Mouse (Mus musculus) hindbrain, embryonic 13.5 days (tissue): ENCODE measurements around the gene Prc1. TPM values are rescaled to one million over a fixed set of nuclear protein-coding genes. Genes with fewer than 3 reads are reported as not detected.

Experiments
- ATAC-seq: fragments of 200-750 bp; cut with Nextera tagmentation; 2 replicates; pipeline ENCODE4 v1.8.0; 2017; ENCODE audit warnings: moderate TSS enrichment; ENCODE audit not compliant: low FRiP score
- H3K27ac ChIP-seq: fragments of 300-500 bp; sonication (generic); 2 replicates; pipeline ENCODE4 v1.5.1; 2015; ENCODE audit warnings: inconsistent platforms, mild to moderate bottlenecking, moderate library complexity
- H3K27me3 ChIP-seq: fragments of 300-500 bp; sonication (generic); 2 replicates; pipeline ENCODE4 v1.6.1; 2015; ENCODE audit warnings: mild to moderate bottlenecking, inconsistent platforms
- H3K36me3 ChIP-seq: fragments of 300-500 bp; sonication (generic); 2 replicates; pipeline ENCODE4 v1.6.1; 2015; ENCODE audit warnings: mild to moderate bottlenecking, inconsistent platforms
- H3K4me1 ChIP-seq: fragments of 300-500 bp; sonication (generic); replicated peaks from 2 replicates; pipeline ENCODE4 v1.6.1; 2015; ENCODE audit warnings: inconsistent platforms
- H3K4me2 ChIP-seq: fragments of 300-500 bp; sonication (generic); 2 replicates; pipeline ENCODE4 v1.6.1; 2015; ENCODE audit warnings: inconsistent platforms, mild to moderate bottlenecking, moderate library complexity
- H3K4me3 ChIP-seq: fragments of 300-500 bp; sonication (generic); 2 replicates; pipeline ENCODE4 v1.5.1; 2015; ENCODE audit warnings: mild to moderate bottlenecking, inconsistent platforms
- H3K9ac ChIP-seq: fragments of 300-500 bp; sonication (generic); 2 replicates; pipeline ENCODE4 v1.6.1; 2015; ENCODE audit warnings: mild to moderate bottlenecking, inconsistent platforms
- H3K9me3 ChIP-seq: fragments of 300-500 bp; sonication (generic); 2 replicates; pipeline ENCODE4 v1.6.1; 2016; ENCODE audit warnings: inconsistent platforms
- WGBS: fragments of 180-500 bp; shearing (Covaris S2); methylation state at CpG from one replicate; pipeline ENCODE4 v1.1.7; 2015; 5-methylcytosine and 5-hydroxymethylcytosine counted together
- polyA plus RNA-seq: library from polyadenylated mRNA; unstranded; fragments of >200 nt; fragmentation: Nextera tagmentation; extraction: Ambion mirVana; gene quantifications from 2 replicates; pipeline ENCODE4 v1.2.1, GENCODE M21; 2015

The Prc1 gene
- polyA plus RNA-seq, 1 experiment from 2014 or later: 43.5 TPM

DNA sequence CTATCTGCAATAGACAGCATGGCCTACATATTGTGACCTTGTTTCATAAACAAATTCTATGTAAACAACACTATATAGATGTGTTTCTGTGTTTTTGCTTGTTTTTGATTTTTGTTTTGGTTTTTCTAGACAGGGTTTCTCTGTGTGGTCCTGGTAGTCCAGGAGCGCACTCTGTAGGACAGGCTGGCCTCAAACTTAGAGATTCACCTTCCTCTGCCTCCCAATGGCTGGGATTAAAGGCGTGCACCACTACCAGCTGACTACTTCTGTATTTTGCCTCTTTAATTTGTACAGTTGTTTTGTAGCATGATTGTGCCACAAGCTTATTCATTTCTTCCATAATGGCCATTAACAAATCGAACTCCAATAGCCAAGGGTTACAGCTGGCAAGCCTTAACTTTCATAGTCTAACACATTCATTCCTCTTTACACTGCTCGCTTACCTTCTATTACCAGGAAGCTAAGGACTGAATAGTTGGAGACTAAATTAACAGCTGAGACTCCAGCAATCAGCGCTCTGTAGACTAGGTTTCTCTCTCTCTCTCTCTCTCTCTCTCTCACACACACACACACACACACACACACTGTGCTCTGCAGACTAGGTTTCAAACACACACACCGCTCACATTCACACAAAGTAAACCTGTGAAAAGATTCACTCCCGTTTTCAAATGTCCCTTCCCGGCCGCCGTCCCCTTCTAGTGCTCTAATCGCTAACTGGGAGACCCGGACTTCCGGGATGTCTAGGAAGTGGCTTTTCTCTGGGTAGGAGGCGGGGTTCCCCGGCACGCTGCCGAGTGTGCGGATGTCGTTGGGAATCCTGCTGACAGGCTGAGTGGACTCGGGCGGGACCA lies 25.1 kb upstream of the Prc1 start, which contains the start of gene Vps33b:
Gene Vps33b (plus strand): TSS at position 753 of the 854 bp plus-strand sequence.
- WGBS: 5% methylated on average over 21 of the region's 21 CpGs
- H3K9me3 ChIP-seq: peaks cover 2% of the 10 kb centered on the region
- peak within 1 kb of the TSS; percentile 95 for H3K4me2 ChIP-seq
- H3K27me3 ChIP-seq: no peaks in the 10 kb centered on the region
- H3K36me3 ChIP-seq: peaks cover 53% of the 10 kb centered on the region
- ATAC-seq: peak; percentile 93
- peak within 1 kb of the TSS; percentile 85 for H3K27ac ChIP-seq
- H3K4me1 ChIP-seq: peaks cover 27% of the 10 kb centered on the region
- H3K9ac ChIP-seq: peak within 1 kb of the TSS; percentile 89
- H3K4me3 ChIP-seq: peak within 1 kb of the TSS; percentile 89

GRCm38 (mm10) chr7:80269751-80270255 lies 24.4 kb upstream of the Prc1 start:
- peaks cover 8% of the 10 kb centered on the region for H3K9me3 ChIP-seq
- no peak; the same call in 1 of the 2 replicates for ATAC-seq
- peak overlapping the region; percentile 89 for H3K4me3 ChIP-seq
- peak overlapping the region; percentile 85 for H3K27ac ChIP-seq
- H3K36me3 ChIP-seq: peaks cover 53% of the 10 kb centered on the region
- H3K4me2 ChIP-seq: peak overlapping the region; percentile 95
- H3K9ac ChIP-seq: peak overlapping the region; percentile 89
- peaks cover 27% of the 10 kb centered on the region for H3K4me1 ChIP-seq
- WGBS: 1% methylated on average over 23 of the region's 23 CpGs
- no peaks in the 10 kb centered on the region for H3K27me3 ChIP-seq

GRCm38 (mm10) chr7:80273456-80273855 lies 20.8 kb upstream of the Prc1 start:
- Histone ChIP-seq H3K4me2 (no peak overlapping the region), H3K27me3 (no peaks in the 10 kb centered on the region), H3K36me3 (peaks cover 64% of the 10 kb centered on the region), H3K27ac (no peak overlapping the region), H3K9ac (no peak overlapping the region), H3K4me3 (no peak overlapping the region), H3K4me1 (peaks cover 25% of the 10 kb centered on the region), H3K9me3 (peaks cover 14% of the 10 kb centered on the region)
- ATAC-seq: no peak
- WGBS: 95% methylated on average over 2 of the region's 2 CpGs

DNA sequence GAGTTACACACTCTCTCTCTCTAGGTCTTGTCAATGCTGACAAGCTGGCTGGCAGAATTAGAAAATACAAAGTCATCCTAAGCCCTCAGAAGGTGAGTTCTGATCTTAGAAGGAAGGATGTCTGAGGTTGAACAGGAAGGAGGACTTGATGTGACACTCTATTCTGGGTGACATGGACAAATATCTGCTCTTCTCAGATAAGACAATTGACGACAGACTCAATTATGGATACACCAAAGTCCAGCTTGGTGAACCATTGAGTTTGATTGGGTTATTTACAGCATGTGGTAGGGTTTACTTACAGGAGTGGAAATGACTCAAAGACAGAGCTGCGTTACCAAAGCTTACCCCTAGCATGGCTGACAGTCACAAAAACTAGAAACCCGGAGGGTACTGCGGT lies 17.9 kb upstream of the Prc1 start:
- peaks cover 14% of the 10 kb centered on the region for H3K9me3 ChIP-seq
- no peak overlapping the region for H3K4me3 ChIP-seq
- H3K27ac ChIP-seq: no peak overlapping the region
- no peak for ATAC-seq
- peaks cover 2% of the 10 kb centered on the region for H3K4me1 ChIP-seq
- H3K27me3 ChIP-seq: no peaks in the 10 kb centered on the region
- no peak overlapping the region for H3K4me2 ChIP-seq
- H3K36me3 ChIP-seq: peaks cover 88% of the 10 kb centered on the region
- WGBS: 95% methylated on average over 4 of the region's 4 CpGs
- no peak overlapping the region for H3K9ac ChIP-seq

GRCm38 (mm10) chr7:80280032-80280431 lies 14.2 kb upstream of the Prc1 start:
- Histone ChIP-seq H3K4me3 (no peak overlapping the region), H3K27me3 (no peaks in the 10 kb centered on the region), H3K9me3 (peaks cover 3% of the 10 kb centered on the region), H3K36me3 (peaks cover 89% of the 10 kb centered on the region), H3K4me1 (no peaks in the 10 kb centered on the region), H3K27ac (no peak overlapping the region), H3K4me2 (no peak overlapping the region), H3K9ac (no peak overlapping the region)
- 86% methylated on average over 10 of the region's 10 CpGs for WGBS
- no peak for ATAC-seq

- Histone ChIP-seq H3K27me3 (no peaks in the 10 kb centered on the region), H3K9ac (no peak overlapping the region), H3K4me3 (no peak overlapping the region), H3K27ac (no peak overlapping the region), H3K9me3 (no peaks in the 10 kb centered on the region), H3K36me3 (peaks cover 90% of the 10 kb centered on the region), H3K4me1 (no peaks in the 10 kb centered on the region), H3K4me2 (no peak overlapping the region)
- no peak for ATAC-seq
- 94% methylated on average over 2 of the region's 2 CpGs for WGBS
Measured at GRCm38 (mm10) chr7:80280998-80281397, 13.3 kb upstream of the Prc1 start.

DNA sequence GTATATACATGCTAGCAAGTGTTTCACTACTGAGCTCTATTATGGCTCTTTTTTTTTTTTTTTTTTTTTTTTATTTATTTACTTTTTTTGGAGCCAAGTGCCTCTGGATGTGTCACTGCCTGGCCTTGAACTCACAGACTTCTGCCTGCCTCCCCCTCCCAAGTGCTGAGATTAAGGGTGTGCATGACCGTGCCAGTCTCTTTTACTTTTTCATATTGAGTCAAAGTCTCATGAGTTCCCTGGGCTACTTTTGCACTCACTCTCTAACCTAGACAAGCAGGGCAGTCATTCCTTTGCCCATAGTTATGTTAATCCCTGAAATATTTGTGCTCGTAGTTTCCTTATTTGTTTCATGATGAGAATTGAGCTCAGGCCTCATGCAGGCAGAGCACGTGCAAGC lies 12.6 kb upstream of the Prc1 start:
- Histone ChIP-seq H3K9me3 (no peaks in the 10 kb centered on the region), H3K4me1 (no peaks in the 10 kb centered on the region), H3K27ac (no peak overlapping the region), H3K4me2 (no peak overlapping the region), H3K9ac (no peak overlapping the region), H3K36me3 (peaks cover 90% of the 10 kb centered on the region), H3K27me3 (no peaks in the 10 kb centered on the region), H3K4me3 (no peak overlapping the region)
- WGBS: 86% methylated on average over 3 of the region's 3 CpGs
- ATAC-seq: no peak

DNA sequence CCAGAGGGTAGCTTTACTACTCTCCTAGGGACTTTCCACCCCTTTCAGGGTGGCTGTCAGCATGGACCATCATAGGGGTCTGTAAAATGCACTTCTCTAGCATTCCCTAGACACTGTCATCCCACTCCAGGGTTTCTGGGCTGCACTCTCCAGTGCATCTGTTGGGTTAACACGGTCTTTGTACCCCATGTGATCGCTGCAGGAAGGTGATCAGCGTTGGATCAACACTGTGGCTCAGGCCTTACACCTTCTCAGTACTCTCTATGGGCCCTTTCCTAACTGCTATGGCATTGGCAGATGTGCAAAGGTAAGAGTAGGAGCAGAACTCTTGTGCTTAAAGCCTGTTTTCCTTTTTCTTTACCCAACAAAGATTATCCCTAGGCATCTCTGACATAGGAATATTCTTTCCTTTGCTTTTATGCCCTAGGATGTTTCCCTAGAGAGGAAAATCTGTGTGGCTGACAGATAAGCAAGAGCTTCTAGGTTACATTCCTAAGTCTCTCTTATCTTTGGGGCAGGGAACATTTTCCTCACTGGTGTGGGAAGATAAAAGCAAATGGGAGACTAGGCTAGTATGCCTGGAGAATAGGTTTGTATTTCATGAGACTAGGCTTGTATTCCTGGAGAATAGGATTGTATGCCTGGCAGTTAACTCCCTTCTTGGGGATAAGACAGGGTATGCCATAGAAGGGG lies 10.9 kb upstream of the Prc1 start:
- ATAC-seq: no peak
- H3K36me3 ChIP-seq: peaks cover 90% of the 10 kb centered on the region
- H3K4me3 ChIP-seq: no peak overlapping the region
- H3K27ac ChIP-seq: no peak overlapping the region
- no peaks in the 10 kb centered on the region for H3K9me3 ChIP-seq
- no peaks in the 10 kb centered on the region for H3K27me3 ChIP-seq
- no peak overlapping the region for H3K4me2 ChIP-seq
- no peaks in the 10 kb centered on the region for H3K4me1 ChIP-seq
- no peak overlapping the region for H3K9ac ChIP-seq
- WGBS: 89% methylated on average over 3 of the region's 3 CpGs

DNA sequence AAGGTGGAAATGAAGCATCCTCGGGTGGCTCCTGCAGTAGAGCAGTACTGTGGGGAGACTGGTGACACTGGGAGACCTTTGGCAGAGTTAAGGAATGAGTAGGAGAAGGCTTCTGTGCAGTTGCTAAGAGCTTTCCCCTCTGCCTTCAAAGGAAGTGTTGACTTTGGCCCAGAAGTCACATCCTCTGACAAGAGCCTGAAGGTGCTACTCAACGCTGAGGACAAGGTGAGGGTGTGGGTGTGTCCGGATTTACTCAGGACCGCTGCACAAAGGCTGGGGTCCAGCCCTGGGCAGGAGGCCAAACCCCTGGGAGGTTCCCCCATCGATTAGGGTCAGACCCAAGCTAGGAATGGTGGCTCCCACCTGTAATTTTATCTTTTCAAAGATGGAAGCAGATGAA lies 9.9 kb upstream of the Prc1 start:
- Histone ChIP-seq H3K4me1 (no peaks in the 10 kb centered on the region), H3K4me2 (no peak overlapping the region), H3K27ac (no peak overlapping the region), H3K9ac (no peak overlapping the region), H3K36me3 (peaks cover 87% of the 10 kb centered on the region), H3K9me3 (no peaks in the 10 kb centered on the region), H3K27me3 (no peaks in the 10 kb centered on the region), H3K4me3 (no peak overlapping the region)
- WGBS: 96% methylated on average over 5 of the region's 5 CpGs
- no peak for ATAC-seq

DNA sequence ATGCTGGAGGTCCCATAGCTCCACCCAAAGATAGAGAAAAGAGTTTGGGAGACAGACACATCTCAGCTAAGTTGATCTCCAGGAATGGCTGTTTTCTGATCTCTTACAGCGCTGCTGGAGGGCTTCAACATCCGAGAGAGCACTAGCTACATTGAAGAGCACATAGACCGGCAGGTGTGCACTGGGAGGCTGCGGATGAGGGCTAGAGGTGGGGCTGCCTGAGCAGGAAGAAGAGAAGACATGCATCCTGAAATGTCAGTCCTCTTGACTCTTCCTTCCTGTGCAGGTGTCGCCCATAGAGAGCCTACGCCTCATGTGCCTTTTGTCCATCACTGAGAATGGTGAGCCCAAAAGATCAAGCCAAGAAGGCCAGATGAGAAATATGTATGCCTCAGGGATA lies 8.5 kb upstream of the Prc1 start:
- no peak overlapping the region for H3K27ac ChIP-seq
- H3K9ac ChIP-seq: no peak overlapping the region
- no peaks in the 10 kb centered on the region for H3K9me3 ChIP-seq
- no peak overlapping the region for H3K4me2 ChIP-seq
- 96% methylated on average over 6 of the region's 6 CpGs for WGBS
- H3K36me3 ChIP-seq: peaks cover 87% of the 10 kb centered on the region
- H3K4me3 ChIP-seq: no peak overlapping the region
- H3K27me3 ChIP-seq: no peaks in the 10 kb centered on the region
- ATAC-seq: no peak
- no peaks in the 10 kb centered on the region for H3K4me1 ChIP-seq

DNA sequence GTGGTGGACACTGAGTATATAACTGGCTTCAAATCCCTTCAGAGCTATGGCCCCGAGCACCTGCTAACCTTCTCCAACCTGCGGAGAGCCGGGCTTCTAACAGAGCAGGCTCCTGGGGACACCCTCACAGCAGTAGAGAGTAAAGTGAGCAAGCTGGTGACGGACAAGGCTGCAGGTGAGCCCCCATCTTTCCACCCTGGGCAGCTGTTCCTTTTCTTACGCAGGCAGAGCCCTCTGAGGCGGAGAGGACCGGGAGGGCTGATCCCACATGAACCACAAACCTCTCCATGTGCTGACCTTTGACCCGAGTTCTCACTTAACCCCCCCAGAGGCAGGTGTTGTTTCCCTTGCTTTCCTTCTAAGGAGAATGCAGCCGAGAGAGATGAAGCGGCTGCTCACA lies 6.5 kb upstream of the Prc1 start:
- no peak for ATAC-seq
- no peak overlapping the region for H3K4me2 ChIP-seq
- 84% methylated on average over 10 of the region's 10 CpGs for WGBS
- no peaks in the 10 kb centered on the region for H3K9me3 ChIP-seq
- H3K4me3 ChIP-seq: no peak overlapping the region
- H3K27ac ChIP-seq: no peak overlapping the region
- peaks cover 82% of the 10 kb centered on the region for H3K36me3 ChIP-seq
- H3K27me3 ChIP-seq: no peaks in the 10 kb centered on the region
- no peak overlapping the region for H3K9ac ChIP-seq
- H3K4me1 ChIP-seq: no peaks in the 10 kb centered on the region

DNA sequence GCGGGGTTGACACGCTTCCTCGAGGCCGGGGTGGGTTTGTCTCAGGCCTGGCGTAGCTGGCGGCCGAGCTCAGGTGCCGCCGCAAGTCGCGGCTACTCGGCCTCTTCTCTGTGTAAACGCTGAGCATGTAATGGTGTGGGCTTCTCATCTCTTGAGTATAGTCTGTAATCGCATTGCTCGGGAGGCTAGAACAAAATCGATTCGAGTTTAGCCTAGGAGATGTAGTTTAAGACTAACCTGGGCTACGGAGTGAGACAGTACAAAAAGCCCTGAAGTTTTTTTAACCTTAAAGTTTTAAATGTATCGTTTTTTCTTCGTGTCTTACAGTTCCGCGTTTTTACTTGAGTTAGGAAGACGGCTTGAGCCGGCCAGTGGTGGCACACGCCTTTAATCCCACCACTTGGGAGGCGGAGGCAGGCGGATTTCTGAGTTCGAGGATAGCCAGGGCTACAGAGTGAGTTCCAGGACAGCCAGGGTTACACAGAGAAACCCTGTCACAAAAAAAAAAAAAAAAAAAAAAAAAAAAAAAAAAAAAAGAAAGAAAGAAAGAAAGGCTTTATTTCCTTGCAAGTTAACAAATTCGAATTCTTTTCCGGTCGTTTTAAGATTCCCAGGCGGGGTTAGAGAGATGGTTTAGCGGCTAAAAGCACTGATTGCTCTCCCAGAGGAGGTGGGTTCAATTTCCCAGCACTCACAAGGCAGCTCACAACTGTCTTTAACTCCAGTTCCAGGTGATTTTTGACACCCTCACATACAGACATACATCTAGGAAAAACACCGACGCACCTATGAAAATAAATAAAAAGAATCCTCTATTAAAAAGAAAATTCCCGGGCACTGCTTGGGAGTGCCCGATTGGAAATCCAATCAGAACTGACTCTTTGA lies 756 bp downstream of the Prc1 start:
- H3K27ac ChIP-seq: peak overlapping the region; percentile 35; the same call in 1 of the 2 replicates
- peak; percentile 50; the same call in 1 of the 2 replicates for ATAC-seq
- WGBS: 10% methylated on average over 37 of the region's 37 CpGs
- H3K27me3 ChIP-seq: no peaks in the 10 kb centered on the region
- peaks cover 8% of the 10 kb centered on the region; the same call in 1 of the 2 replicates for H3K4me1 ChIP-seq
- peak overlapping the region; percentile 97 for H3K4me2 ChIP-seq
- peaks cover 12% of the 10 kb centered on the region for H3K36me3 ChIP-seq
- peak overlapping the region; percentile 68 for H3K4me3 ChIP-seq
- H3K9me3 ChIP-seq: no peaks in the 10 kb centered on the region
- peak overlapping the region; percentile 75 for H3K9ac ChIP-seq
